Mouse (Mus musculus) MEL (cell line): ENCODE measurements at regions not wholly inside any gene's neighbourhood (a gene's known extent, or its start where the extent isn't known, plus 50 kb on each side); places are given as distances from the start of the nearest gene placed in this dataset.

Experiments
- DNase-seq: peaks from one replicate; pipeline ENCODE4 v3.0.0; 2011; ENCODE audit warnings: low read depth, low spot score
- H3K27ac ChIP-seq: 2 replicates; pipeline ENCODE4 v1.5.1; 2012; ENCODE audit warnings: low read depth, mild to moderate bottlenecking, control low read depth, low read length, moderate library complexity; ENCODE audit not compliant: control insufficient read depth
- H3K27me3 ChIP-seq, 2 experiments: fragments of 150-350 bp in 1 of 2; sonication (generic) in 1 of 2; 2 replicates each; pipeline ENCODE4 v1.6.1; 2012; ENCODE audit warnings: low read length in 2 of 2, mild to moderate bottlenecking in 2 of 2, improper control_type of control experiment in 1 of 2, moderate library complexity in 1 of 2; ENCODE audit not compliant: insufficient read depth in 2 of 2, control insufficient read depth in 1 of 2
- H3K36me3 ChIP-seq, 2 experiments: 2 replicates each; pipeline ENCODE4 v1.6.1; 2012 to 2014; ENCODE audit warnings: low read length in 2 of 2, improper control_type of control experiment in 1 of 2, inconsistent platforms in 1 of 2, mild to moderate bottlenecking in 1 of 2; ENCODE audit not compliant: insufficient read depth in 2 of 2, control insufficient read depth in 1 of 2
- H3K4me1 ChIP-seq, 2 experiments: fragments of 150-350 bp in 1 of 2; sonication (generic) in 1 of 2; 2 replicates each; pipeline ENCODE4 v1.6.1; 2012; ENCODE audit warnings: low read length in 2 of 2, improper control_type of control experiment in 1 of 2, mild to moderate bottlenecking in 1 of 2; ENCODE audit not compliant: insufficient read depth in 2 of 2, control insufficient read depth in 1 of 2
- H3K4me3 ChIP-seq, 2 experiments: fragments of 150-350 bp in 1 of 2; sonication (generic) in 1 of 2; 2 replicates each; pipeline ENCODE4 v1.5.1; 2012; ENCODE audit warnings: low read depth in 2 of 2, low read length in 2 of 2, mild to moderate bottlenecking in 2 of 2, moderate library complexity in 2 of 2, control low read depth in 1 of 2, improper control_type of control experiment in 1 of 2; ENCODE audit not compliant: control insufficient read depth in 1 of 2, insufficient read depth in 1 of 2
- H3K79me2 ChIP-seq: 2 replicates; pipeline ENCODE4 v1.6.1; 2012; ENCODE audit warnings: mild to moderate bottlenecking, low read length, moderate library complexity; ENCODE audit not compliant: control insufficient read depth, poor library complexity, insufficient read depth
- H3K9ac ChIP-seq: 2 replicates; pipeline ENCODE4 v1.6.1; 2012; ENCODE audit warnings: low read depth, mild to moderate bottlenecking, control low read depth, low read length, moderate library complexity; ENCODE audit not compliant: control insufficient read depth, poor library complexity, severe bottlenecking
- H3K9me3 ChIP-seq: fragments of 150-350 bp; sonication (generic); replicated peaks from 2 replicates; pipeline ENCODE4 v1.6.1; 2012; ENCODE audit warnings: mild to moderate bottlenecking, low read length, improper control_type of control experiment, moderate library complexity; ENCODE audit not compliant: insufficient read depth
- BHLHE40 ChIP-seq: IDR thresholded peaks from 2 replicates; pipeline ENCODE4 v1.6.1; 2012; ENCODE audit warnings: low read depth, mild to moderate bottlenecking, inconsistent platforms, low read length, improper control_type of control experiment, borderline replicate concordance
- CTCF ChIP-seq, 3 experiments: IDR thresholded peaks in 2 of 3; conservative IDR thresholded peaks in 1 of 3; 2 replicates each; pipeline ENCODE4 v1.5.1; 2011 to 2012; ENCODE audit warnings: low read length in 3 of 3, low read depth in 2 of 3, mild to moderate bottlenecking in 2 of 3, improper control_type of control experiment in 1 of 3, inconsistent platforms in 1 of 3, mixed read lengths in 1 of 3, moderate library complexity in 1 of 3; ENCODE audit not compliant: control insufficient read depth in 1 of 3, insufficient read depth in 1 of 3, poor library complexity in 1 of 3, severe bottlenecking in 1 of 3
- E2F4 ChIP-seq: IDR thresholded peaks from 2 replicates; pipeline ENCODE4 v1.6.1; 2011; ENCODE audit warnings: low read depth, low read length, improper control_type of control experiment, borderline replicate concordance
- ELF1 ChIP-seq: IDR thresholded peaks from 2 replicates; pipeline ENCODE4 v1.6.1; 2014; ENCODE audit warnings: low read depth, mild to moderate bottlenecking, inconsistent platforms, low read length, improper control_type of control experiment, moderate library complexity
- EP300 ChIP-seq, 2 experiments: IDR thresholded peaks; 2 replicates each; pipeline ENCODE4 v1.6.1; 2011; ENCODE audit warnings: improper control_type of control experiment in 2 of 2, low read length in 2 of 2, low read depth in 1 of 2, mild to moderate bottlenecking in 1 of 2
- GABPA ChIP-seq: IDR thresholded peaks from 2 replicates; pipeline ENCODE4 v1.6.1; 2012; ENCODE audit warnings: low read depth, mild to moderate bottlenecking, inconsistent platforms, low read length, improper control_type of control experiment, moderate library complexity
- GATA1 ChIP-seq: IDR thresholded peaks from 2 replicates; pipeline ENCODE4 v1.6.1; 2011; ENCODE audit warnings: low read depth, low read length, improper control_type of control experiment
- HCFC1 ChIP-seq: IDR thresholded peaks from 2 replicates; pipeline ENCODE4 v1.6.1; 2012; ENCODE audit warnings: low read depth, mild to moderate bottlenecking, inconsistent platforms, low read length, improper control_type of control experiment, moderate library complexity
- JUND ChIP-seq: IDR thresholded peaks from 2 replicates; pipeline ENCODE4 v1.6.1; 2011; ENCODE audit warnings: low read depth, mild to moderate bottlenecking, improper control_type of control experiment, low read length
- KAT2A ChIP-seq: conservative IDR thresholded peaks from 2 replicates; pipeline ENCODE4 v1.6.1; 2012; ENCODE audit warnings: low read depth, low read length, improper control_type of control experiment, inconsistent platforms
- MAFK ChIP-seq: IDR thresholded peaks from 2 replicates; pipeline ENCODE4 v1.6.1; 2011; ENCODE audit warnings: low read depth, mild to moderate bottlenecking, low read length, improper control_type of control experiment, borderline replicate concordance
- MAX ChIP-seq: IDR thresholded peaks from 2 replicates; pipeline ENCODE4 v1.6.1; 2011; ENCODE audit warnings: low read length, improper control_type of control experiment
- MAZ ChIP-seq: IDR thresholded peaks from 2 replicates; pipeline ENCODE4 v1.6.1; 2012; ENCODE audit warnings: low read depth, mild to moderate bottlenecking, inconsistent platforms, low read length, improper control_type of control experiment
- MEF2A ChIP-seq: IDR thresholded peaks from 2 replicates; pipeline ENCODE4 v1.6.1; 2014; ENCODE audit warnings: low read depth, mild to moderate bottlenecking, inconsistent platforms, low read length, improper control_type of control experiment; ENCODE audit not compliant: poor library complexity, insufficient replicate concordance, severe bottlenecking; ENCODE audit errors: extremely low read depth
- MXI1 ChIP-seq: IDR thresholded peaks from 2 replicates; pipeline ENCODE4 v1.6.1; 2011; ENCODE audit warnings: mild to moderate bottlenecking, low read depth, low read length, improper control_type of control experiment
- MYB ChIP-seq: IDR thresholded peaks from 2 replicates; pipeline ENCODE4 v1.6.1; 2011; ENCODE audit warnings: mild to moderate bottlenecking, low read depth, low read length, improper control_type of control experiment
- MYC ChIP-seq: IDR thresholded peaks from 2 replicates; pipeline ENCODE4 v1.6.1; 2011; ENCODE audit warnings: low read depth, mild to moderate bottlenecking, low read length, improper control_type of control experiment, moderate library complexity
- POLR2A ChIP-seq, 2 experiments: IDR thresholded peaks; 2 replicates each; pipeline ENCODE4 v1.6.1; 2011 to 2012; ENCODE audit warnings: low read length in 2 of 2, mild to moderate bottlenecking in 2 of 2, control low read depth in 1 of 2, improper control_type of control experiment in 1 of 2, low read depth in 1 of 2, moderate library complexity in 1 of 2; ENCODE audit not compliant: control insufficient read depth in 1 of 2, insufficient read depth in 1 of 2, poor library complexity in 1 of 2
- POLR2AphosphoS2 ChIP-seq: IDR thresholded peaks from 2 replicates; pipeline ENCODE4 v1.6.1; 2011; ENCODE audit warnings: low read length, improper control_type of control experiment
- POLR2AphosphoS5 ChIP-seq: IDR thresholded peaks from 2 replicates; pipeline ENCODE4 v1.6.1; 2012; ENCODE audit warnings: low read depth, borderline replicate concordance, mild to moderate bottlenecking, inconsistent platforms, low read length, moderate library complexity, mixed read lengths
- SIN3A ChIP-seq: IDR thresholded peaks from 2 replicates; pipeline ENCODE4 v1.6.1; 2012; ENCODE audit warnings: low read length, improper control_type of control experiment, inconsistent platforms
- SMC3 ChIP-seq: IDR thresholded peaks from 2 replicates; pipeline ENCODE4 v1.6.1; 2011; ENCODE audit warnings: low read depth, low read length, improper control_type of control experiment
- TAL1 ChIP-seq: IDR thresholded peaks from 2 replicates; pipeline ENCODE4 v1.6.1; 2012; ENCODE audit warnings: mild to moderate bottlenecking, inconsistent platforms, low read length, moderate library complexity, mixed read lengths
- TBP ChIP-seq: IDR thresholded peaks from 2 replicates; pipeline ENCODE4 v1.8.0; 2011; ENCODE audit warnings: low read depth, low read length, improper control_type of control experiment
- TCF12 ChIP-seq: IDR thresholded peaks from 2 replicates; pipeline ENCODE4 v1.6.1; 2014; ENCODE audit warnings: low read depth, mild to moderate bottlenecking, inconsistent platforms, low read length, improper control_type of control experiment, moderate library complexity
- USF1 ChIP-seq: IDR thresholded peaks from 2 replicates; pipeline ENCODE4 v1.6.1; 2014; ENCODE audit warnings: low read depth, mild to moderate bottlenecking, inconsistent platforms, low read length, improper control_type of control experiment, moderate library complexity
- USF2 ChIP-seq, 2 experiments: IDR thresholded peaks; 2 replicates each; pipeline ENCODE4 v1.6.1; 2011 to 2012; ENCODE audit warnings: improper control_type of control experiment in 2 of 2, low read length in 2 of 2, borderline replicate concordance in 1 of 2, inconsistent platforms in 1 of 2, low read depth in 1 of 2, mild to moderate bottlenecking in 1 of 2; ENCODE audit not compliant: insufficient read depth in 1 of 2
- ZC3H11A ChIP-seq: IDR thresholded peaks from 2 replicates; pipeline ENCODE4 v1.6.1; 2012; ENCODE audit warnings: low read depth, mild to moderate bottlenecking, inconsistent platforms, low read length, improper control_type of control experiment
- ZKSCAN1 ChIP-seq: IDR thresholded peaks from 2 replicates; pipeline ENCODE4 v1.6.1; 2012; ENCODE audit warnings: low read depth, mild to moderate bottlenecking, inconsistent platforms, low read length, improper control_type of control experiment, moderate library complexity
- ZNF384 ChIP-seq: IDR thresholded peaks from 2 replicates; pipeline ENCODE4 v1.6.1; 2012; ENCODE audit warnings: low read depth, mild to moderate bottlenecking, inconsistent platforms, low read length, improper control_type of control experiment

- no peak for DNase-seq
- H3K4me3 ChIP-seq = no peak overlapping the region
- no peaks in the 10 kb centered on the region for H3K9me3 ChIP-seq
- no peaks in the 10 kb centered on the region for H3K79me2 ChIP-seq
- no peaks in the 10 kb centered on the region for H3K4me1 ChIP-seq
- peaks cover 3 to 6% of the 10 kb centered on the region in 2 experiments; a peak in 3 of 4 replicates for H3K27me3 ChIP-seq
- H3K36me3 ChIP-seq = no peaks in the 10 kb centered on the region
- no peak overlapping the region for H3K9ac ChIP-seq
- H3K27ac ChIP-seq = no peak overlapping the region
- TF ChIP-seq ELF1 (no peak), ZKSCAN1 (no peak), GABPA (no peak), MYB (no peak), TBP (no peak), ZC3H11A (no peak), MYC (no peak), MAFK (no peak), MXI1 (no peak), MAX (no peak), USF1 (no peak), CTCF (IDR thresholded peaks at IDR 0.05 in 2 of 3, conservative IDR thresholded peaks at IDR 0.05 in 1 of 3; ENCODE audit: control insufficient read depth in 1 of 3, insufficient read depth in 1 of 3, low read depth in 2 of 3, low read length in 3 of 3, poor library complexity in 1 of 3, severe bottlenecking in 1 of 3) (no peak), POLR2AphosphoS5 (no peak), TAL1 (no peak), JUND (no peak), POLR2AphosphoS2 (no peak), KAT2A (no peak)
- TF ChIP-seq, all 39 proteins: peak for 0
These were observed 267.6 kb downstream of the Nfkbiz start for GRCm38 (mm10) chr16:55571106-55571505.

- TF ChIP-seq POLR2A (IDR thresholded peaks at IDR 0.05; ENCODE audit: control insufficient read depth in 1 of 2, insufficient read depth in 1 of 2, low read depth in 1 of 2, low read length in 2 of 2, poor library complexity in 1 of 2) (no peak), ELF1 (no peak), ZNF384 (no peak), HCFC1 (no peak), EP300 (IDR thresholded peaks at IDR 0.05; ENCODE audit: low read depth in 1 of 2, low read length in 2 of 2) (no peak), GATA1 (no peak), SMC3 (no peak), ZC3H11A (no peak), MYC (no peak), USF2 (IDR thresholded peaks at IDR 0.05; ENCODE audit: borderline replicate concordance in 1 of 2, insufficient read depth in 1 of 2, low read depth in 1 of 2, low read length in 2 of 2) (no peak), TCF12 (no peak), MEF2A (no peak), GABPA (no peak), BHLHE40 (no peak), E2F4 (no peak), MYB (no peak), SIN3A (no peak), MAZ (no peak)
- Histone ChIP-seq H3K9ac (no peak overlapping the region), H3K27ac (no peak overlapping the region), H3K4me1 (no peaks in the 10 kb centered on the region), H3K79me2 (no peaks in the 10 kb centered on the region), H3K4me3 (no peak overlapping the region), H3K27me3 (peaks cover 3 to 6% of the 10 kb centered on the region in 2 experiments; a peak in 3 of 4 replicates), H3K36me3 (no peaks in the 10 kb centered on the region), H3K9me3 (no peaks in the 10 kb centered on the region)
- no peak for DNase-seq
These were observed 268.6 kb downstream of the Nfkbiz start for GRCm38 (mm10) chr16:55570097-55570496.
